Mouse (Mus musculus): ENCODE measurements at regions not wholly inside any gene's neighbourhood (a gene's known extent, or its start where the extent isn't known, plus 50 kb on each side); places are given as distances from the start of the nearest gene placed in this dataset.
"Not testable (repeated sequence)": the region's sequence is repeated elsewhere in the genome, so short reads cannot be mapped to it uniquely, and the experiment has no call there.

- DNase-seq (ENCODE audit: extremely low spot score in 1 of 2, low spot score in 1 of 2), result no peak
Measured at GRCm38 (mm10) chr13:6855199-6856148, 206.9 kb upstream of the Pfkp start.

- no peak for DNase-seq (ENCODE audit: extremely low spot score in 1 of 2, low spot score in 1 of 2)
Measured at GRCm38 (mm10) chr13:6837446-6837845, 188.9 kb upstream of the Pfkp start.

GRCm38 (mm10) chr13:6837075-6837422, 188.5 kb upstream of the Pfkp start:
- no peak for DNase-seq (ENCODE audit: extremely low spot score in 1 of 2, low spot score in 1 of 2)

- DNase-seq (ENCODE audit: extremely low spot score in 1 of 2, low spot score in 1 of 2), result peak; percentile 27 to 58
Measured at GRCm38 (mm10) chr13:6836351-6837074, 187.9 kb upstream of the Pfkp start.

- no peak for DNase-seq (ENCODE audit: extremely low spot score in 1 of 2, low spot score in 1 of 2)
Measured at GRCm38 (mm10) chr13:6829882-6830281, 181.3 kb upstream of the Pfkp start.

GRCm38 (mm10) chr13:6829346-6829745, 180.8 kb upstream of the Pfkp start:
- DNase-seq (ENCODE audit: extremely low spot score in 1 of 2, low spot score in 1 of 2), result no peak

- DNase-seq (ENCODE audit: extremely low spot score in 1 of 2, low spot score in 1 of 2), result not testable (repeated sequence)
Measured at GRCm38 (mm10) chr13:6828601-6829330, 180.2 kb upstream of the Pfkp start.

GRCm38 (mm10) chr13:6802243-6803157, 153.9 kb upstream of the Pfkp start:
- DNase-seq (ENCODE audit: extremely low spot score in 1 of 2, low spot score in 1 of 2), result no peak

- DNase-seq (ENCODE audit: extremely low spot score in 1 of 2, low spot score in 1 of 2), result no peak
Measured at GRCm38 (mm10) chr13:6767936-6768588, 119.5 kb upstream of the Pfkp start.

GRCm38 (mm10) chr13:6757151-6757550, 108.6 kb upstream of the Pfkp start:
- no peak for DNase-seq (ENCODE audit: extremely low spot score in 1 of 2, low spot score in 1 of 2)

- no peak for DNase-seq (ENCODE audit: extremely low spot score in 1 of 2, low spot score in 1 of 2)
Measured at GRCm38 (mm10) chr13:6751599-6751998, 103.0 kb upstream of the Pfkp start.

- no peak for DNase-seq (ENCODE audit: extremely low spot score in 1 of 2, low spot score in 1 of 2)
Measured at GRCm38 (mm10) chr13:6751149-6751548, 102.6 kb upstream of the Pfkp start.

GRCm38 (mm10) chr13:6741916-6742315, 93.3 kb upstream of the Pfkp start:
- no peak for DNase-seq (ENCODE audit: extremely low spot score in 1 of 2, low spot score in 1 of 2)

- DNase-seq (ENCODE audit: extremely low spot score in 1 of 2, low spot score in 1 of 2), result peak in 1 of 2 experiments; percentile 10
Measured at GRCm38 (mm10) chr13:6736984-6737566, 88.5 kb upstream of the Pfkp start.

Measured in layer of hippocampus, postnatal 25 days (tissue).